Mouse (Mus musculus) G1E (cell line): ENCODE measurements at regions not wholly inside any gene's neighbourhood (a gene's known extent, or its start where the extent isn't known, plus 50 kb on each side); places are given as distances from the start of the nearest gene placed in this dataset.

Experiments
- CTCF ChIP-seq: IDR thresholded peaks from 2 replicates; pipeline ENCODE4 v1.5.1; 2012; ENCODE audit warnings: low read depth, low read length, inconsistent platforms, mixed read lengths
- GATA1 ChIP-seq: IDR thresholded peaks from 2 replicates; pipeline ENCODE4 v1.6.1; 2012; ENCODE audit warnings: borderline replicate concordance, low read length, inconsistent platforms, mixed read lengths
- POLR2AphosphoS5 ChIP-seq: IDR thresholded peaks from 2 replicates; pipeline ENCODE4 v1.6.1; 2012; ENCODE audit warnings: low read depth, low read length, inconsistent platforms; ENCODE audit not compliant: insufficient replicate concordance
- TAL1 ChIP-seq: conservative IDR thresholded peaks from 2 replicates; pipeline ENCODE4 v1.6.1; 2012; ENCODE audit warnings: low read depth, low read length, inconsistent platforms, mixed read lengths

DNA sequence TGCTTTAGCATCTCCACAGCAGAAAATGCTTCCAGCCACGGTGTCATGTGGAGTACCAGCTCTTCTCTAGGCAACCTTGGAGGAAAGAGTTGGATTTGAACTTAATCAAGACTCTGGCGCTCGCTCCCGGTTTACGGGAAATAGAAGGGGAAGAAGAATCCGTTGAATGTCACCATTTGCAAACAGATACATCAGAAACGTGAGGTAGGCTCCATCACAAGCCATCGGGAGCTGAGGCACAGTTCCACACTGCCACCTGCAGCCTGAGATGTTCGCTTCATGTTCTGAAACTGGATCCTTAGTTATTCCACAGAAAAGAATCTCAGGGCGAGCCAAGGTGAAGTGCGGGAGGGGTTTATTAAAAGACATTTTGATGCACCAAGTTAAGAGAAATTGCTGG is 148.5 kb downstream of the Atp23 start:
- TF ChIP-seq CTCF (no peak), GATA1 (no peak), TAL1 (no peak), POLR2AphosphoS5 (no peak)
